Mouse (Mus musculus) bone marrow, adult 2 months (tissue): ENCODE data around the gene Pou3f1.

Experiments
- CTCF ChIP-seq: fragments of 200-500 bp; IDR thresholded peaks from 2 replicates; pipeline ENCODE4 v1.5.1; 2011; ENCODE audit warnings: low read length, control low read depth; ENCODE audit not compliant: control insufficient read depth, insufficient read depth
- POLR2A ChIP-seq: fragments of 200-500 bp; IDR thresholded peaks from 2 replicates; pipeline ENCODE4 v1.6.1; 2011; ENCODE audit warnings: low read depth, mild to moderate bottlenecking, control low read depth, low read length, borderline replicate concordance; ENCODE audit not compliant: control insufficient read depth

GRCm38 (mm10) chr4:124700248-124700971, 43.8 kb downstream of the Pou3f1 start, which contains the start of gene Fhl3:
- no peak for TF ChIP-seq CTCF
- TF ChIP-seq POLR2A = peak; percentile 49; the same call in 1 of the 2 replicates
